Mouse (Mus musculus) CD4-positive, CD25-positive, alpha-beta regulatory T cell, adult 2 months (primary cell): Measurements from ENCODE around the gene Carns1.

Experiments
- DNase-seq: peaks from one replicate; pipeline ENCODE4 v3.0.0-alpha.2; 2012; ENCODE audit warnings: low read depth, low spot score

Gene Carns1

GRCm38 (mm10) chr19:4175368-4175947 lies at the start of gene Carns1:
TSS of gene Carns1 (minus strand) at chr19:4175479.
- no peak for DNase-seq

DNA sequence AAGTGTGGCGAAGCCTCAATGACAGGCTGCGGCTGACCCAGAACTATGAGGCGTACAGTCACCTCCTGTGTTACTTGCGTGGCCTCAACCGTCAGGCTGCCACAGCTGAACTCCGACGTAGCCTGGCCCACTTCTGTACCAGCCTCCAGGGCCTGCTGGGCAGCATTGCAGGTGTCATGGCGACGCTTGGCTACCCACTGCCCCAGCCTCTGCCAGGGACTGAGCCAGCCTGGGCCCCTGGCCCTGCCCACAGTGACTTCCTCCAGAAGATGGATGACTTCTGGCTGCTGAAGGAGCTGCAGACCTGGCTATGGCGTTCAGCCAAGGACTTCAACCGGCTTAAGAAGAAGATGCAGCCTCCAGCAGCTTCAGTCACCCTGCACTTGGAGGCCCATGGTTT lies 46.9 kb upstream of the Carns1 start:
- DNase-seq: no peak

DNA sequence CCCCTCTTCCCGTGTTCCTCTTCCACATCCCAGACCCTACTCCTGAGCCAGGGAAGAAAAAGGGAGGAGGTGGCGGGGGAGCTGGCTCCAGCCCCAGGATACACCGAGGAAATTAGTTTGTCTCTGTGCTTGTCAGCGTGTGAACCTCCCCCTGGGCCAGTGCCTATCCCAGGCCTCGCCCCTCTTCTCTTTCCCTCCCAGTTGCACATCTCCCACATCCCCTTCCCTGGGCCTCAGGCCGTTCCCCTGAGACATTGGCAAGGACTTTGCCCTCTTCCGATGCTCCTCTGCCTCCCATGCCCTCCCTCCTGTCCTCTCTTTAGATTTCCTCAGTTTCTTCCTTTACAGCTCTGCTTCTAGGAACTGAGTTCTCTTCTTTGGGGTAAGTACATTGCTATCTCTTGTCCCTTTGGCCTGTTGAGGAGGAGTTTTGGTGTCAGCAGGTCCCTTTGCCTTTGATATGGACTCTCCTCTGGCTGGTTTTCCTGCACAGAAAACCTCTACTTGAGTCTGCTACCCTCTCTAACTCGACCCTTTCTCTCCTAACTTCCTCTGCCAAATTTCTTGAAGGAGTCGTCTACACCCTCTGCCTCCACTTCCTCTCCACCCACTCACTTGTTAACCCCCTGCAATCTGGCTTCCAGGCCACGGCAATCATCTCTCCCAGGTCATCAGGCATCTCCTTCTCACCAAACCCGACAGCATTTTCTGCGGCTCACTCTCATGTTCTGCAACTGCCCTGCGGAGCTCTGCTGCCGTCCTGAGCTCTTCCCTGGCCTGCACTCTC lies 45.9 kb upstream of the Carns1 start:
- peak; percentile 41 for DNase-seq

DNA sequence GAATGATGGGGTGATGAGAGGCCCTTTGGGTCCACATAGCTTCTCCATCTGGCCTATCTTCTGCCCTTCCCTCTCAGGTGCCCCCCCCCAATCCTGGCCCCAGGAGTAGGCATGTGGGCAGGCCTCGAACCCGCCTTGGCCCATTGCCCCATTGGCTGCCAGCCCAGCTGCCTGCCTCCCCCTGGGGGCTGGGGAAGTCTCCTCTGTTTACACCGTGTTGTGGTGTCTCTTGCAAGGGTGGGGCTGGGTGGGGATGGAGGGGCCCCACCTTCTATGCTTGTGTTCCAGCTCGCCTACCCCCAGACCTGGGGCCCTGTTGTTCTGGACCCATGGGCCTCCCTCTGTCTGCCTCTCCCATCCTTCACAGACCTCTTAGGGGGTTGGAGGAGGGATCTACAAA lies 45.1 kb upstream of the Carns1 start:
- DNase-seq: no peak

DNA sequence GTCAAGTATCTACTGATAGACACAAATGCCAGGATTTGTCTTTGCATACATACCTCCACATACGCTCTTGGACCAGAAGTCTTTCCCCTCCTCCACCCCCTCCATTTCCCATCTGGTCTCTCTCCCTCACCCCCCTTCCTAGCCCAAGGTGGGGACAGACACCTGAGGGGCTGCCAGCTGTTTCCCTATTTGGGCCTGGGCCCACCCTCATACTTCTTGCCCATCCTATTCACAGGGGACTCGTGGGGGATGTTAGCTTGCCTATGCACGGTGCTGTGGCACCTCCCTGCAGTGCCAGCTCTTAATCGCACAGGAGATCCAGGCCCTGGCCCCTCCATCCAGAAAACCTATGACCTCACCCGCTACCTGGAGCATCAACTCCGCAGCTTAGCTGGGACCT lies 44.7 kb upstream of the Carns1 start:
- DNase-seq: no peak

- DNase-seq: peak; percentile 62
Measured at GRCm38 (mm10) chr19:4218784-4219183, 43.5 kb upstream of the Carns1 start.

- peak; percentile 21 for DNase-seq
Measured at GRCm38 (mm10) chr19:4218293-4218692, 43.0 kb upstream of the Carns1 start.

GRCm38 (mm10) chr19:4217855-4218254 lies 42.6 kb upstream of the Carns1 start:
- DNase-seq: no peak

- DNase-seq: peak; percentile 4
Measured at GRCm38 (mm10) chr19:4217140-4217539, 41.9 kb upstream of the Carns1 start.

- DNase-seq: peak; percentile 8
Measured at GRCm38 (mm10) chr19:4216041-4216685, 40.9 kb upstream of the Carns1 start.

DNA sequence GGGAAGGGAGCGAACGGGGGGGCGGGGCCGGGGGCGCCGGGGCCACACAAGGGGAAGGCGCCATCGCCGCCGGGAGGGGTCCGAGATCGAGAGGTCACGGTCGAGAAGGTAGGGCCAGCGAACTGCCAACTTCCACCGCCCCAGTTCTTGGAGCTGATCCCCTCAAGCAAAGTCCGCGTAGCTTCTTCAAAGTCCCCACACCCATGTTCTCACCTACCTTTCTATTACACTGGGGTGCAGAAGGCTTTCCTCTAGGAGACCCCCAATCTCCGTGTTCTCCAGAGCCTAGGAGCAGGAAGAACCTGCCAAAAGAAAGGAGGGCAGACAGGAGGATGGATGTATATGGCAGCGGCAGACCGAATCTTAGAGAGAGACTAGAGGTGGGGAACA lies 40.2 kb upstream of the Carns1 start:
- DNase-seq: no peak

DNA sequence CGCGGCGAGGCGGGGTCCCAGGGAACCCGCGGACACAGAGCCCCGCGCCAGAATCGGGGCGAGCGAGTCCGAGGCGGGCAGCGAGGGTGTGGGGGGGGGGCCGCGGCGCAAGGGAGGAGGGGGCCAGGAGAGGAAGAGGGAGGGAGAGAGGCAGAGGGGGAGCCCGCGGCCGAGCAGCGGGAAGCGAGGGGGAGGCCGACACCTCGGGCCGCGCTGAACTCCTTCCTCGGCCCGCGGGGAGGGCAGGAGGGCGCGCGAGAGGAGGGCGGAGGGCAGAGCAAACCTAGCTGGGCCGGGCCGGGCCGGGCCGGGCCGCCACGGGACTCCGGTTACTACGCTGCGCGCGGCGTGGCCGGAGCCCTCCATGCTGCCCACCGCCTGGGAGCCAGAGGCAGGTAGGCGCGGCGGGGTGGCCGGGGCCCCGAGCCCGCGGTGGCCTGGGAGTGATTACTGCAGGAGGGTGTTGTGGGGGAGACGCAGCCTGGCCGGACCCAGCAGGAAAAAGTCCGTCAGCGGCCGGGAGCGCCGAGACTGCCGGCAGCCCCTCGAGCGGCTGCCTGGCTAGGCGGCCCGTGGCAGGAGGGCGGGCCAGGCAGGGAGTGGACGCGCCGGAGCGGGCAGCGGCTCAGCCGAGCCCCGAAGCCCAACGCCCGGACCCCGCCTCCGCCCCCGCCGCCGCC lies 39.6 kb upstream of the Carns1 start:
- DNase-seq: peak; percentile 58

GRCm38 (mm10) chr19:4214071-4214770 lies 38.9 kb upstream of the Carns1 start, which contains the start of the genes Clcf1 and AC109138.7:
TSS of gene Clcf1 (plus strand) at chr19:4214238.
TSS of gene AC109138.7 (plus strand) at chr19:4214357.
- DNase-seq: peak; percentile 92

DNA sequence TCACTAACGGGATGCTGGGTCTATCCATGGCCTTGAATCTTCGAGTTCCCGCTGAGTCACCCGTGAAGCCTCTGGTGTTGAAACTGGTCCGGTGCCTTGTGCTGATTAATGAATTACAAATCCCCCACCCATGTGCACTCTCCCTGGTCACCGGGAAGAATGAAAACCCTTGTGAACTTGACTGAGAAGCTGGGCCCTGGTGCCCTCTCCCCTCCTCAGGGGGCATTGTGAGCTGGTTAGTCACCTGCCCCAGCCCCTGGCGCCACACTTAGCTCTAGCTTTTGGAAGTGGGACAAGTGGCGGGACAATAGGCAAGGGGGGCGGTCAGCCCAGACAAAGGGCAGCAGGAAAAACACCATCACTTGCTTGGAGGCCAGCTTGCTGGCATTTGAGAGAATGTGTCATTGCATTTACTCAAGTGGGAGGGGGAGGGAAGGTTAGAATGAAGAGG lies 38.3 kb upstream of the Carns1 start:
- peak; percentile 33 for DNase-seq

DNA sequence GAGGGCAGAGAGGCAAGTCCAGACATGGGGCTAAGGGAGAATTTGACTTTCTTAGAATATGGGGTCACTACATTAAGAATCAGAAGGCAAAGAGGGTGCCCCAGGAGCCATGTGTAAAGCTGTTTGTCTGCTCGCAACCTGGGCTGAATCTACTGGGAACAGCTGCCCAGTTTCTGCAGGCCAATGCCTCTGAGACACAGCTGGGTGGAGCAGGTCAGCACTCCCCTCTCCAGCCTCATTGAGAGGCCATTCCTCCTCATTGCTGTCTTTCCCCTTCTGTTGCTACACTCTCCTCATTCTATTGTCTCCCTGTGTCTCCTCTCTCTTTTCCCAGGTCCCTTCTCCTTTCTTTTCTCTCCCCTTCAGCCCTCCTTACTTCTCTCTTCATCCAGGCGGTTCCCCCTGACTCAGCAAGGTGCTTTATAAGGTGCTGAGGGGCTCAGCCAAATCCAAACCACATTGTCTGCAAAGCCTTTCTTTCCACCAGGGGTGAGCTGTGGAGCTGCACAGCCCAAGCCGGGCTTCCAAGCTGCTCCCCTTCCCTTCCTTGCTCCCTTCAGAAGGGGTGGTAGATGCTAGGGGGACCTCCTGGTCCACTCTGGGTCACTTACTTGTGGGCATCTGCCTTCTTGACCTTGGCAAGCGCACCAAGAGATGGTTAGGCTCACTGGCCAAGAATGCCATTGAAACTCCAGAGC lies 36.8 kb upstream of the Carns1 start:
- DNase-seq: peak; percentile 7

GRCm38 (mm10) chr19:4208563-4208962 lies 33.3 kb upstream of the Carns1 start:
- DNase-seq: no peak

DNA sequence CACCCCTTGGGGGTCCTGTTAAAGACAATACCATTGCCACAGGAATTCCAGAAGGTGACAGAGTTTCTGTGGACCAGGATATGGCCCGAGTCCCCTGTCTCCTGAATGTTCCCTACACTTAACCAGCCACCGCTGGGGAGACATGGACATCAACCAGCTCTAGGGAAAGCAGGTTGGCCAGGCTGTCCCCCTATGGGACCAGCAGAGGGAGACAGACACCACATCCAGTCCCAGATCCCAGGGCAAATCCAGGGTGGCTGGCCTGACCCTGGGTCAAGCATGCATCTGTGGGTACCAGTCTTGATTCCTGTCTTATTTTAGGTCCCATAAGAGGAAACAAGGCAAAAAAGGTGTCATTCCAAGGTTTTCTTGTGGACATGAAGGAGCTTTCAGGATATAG lies 31.7 kb upstream of the Carns1 start:
- peak; percentile 80 for DNase-seq

- DNase-seq: peak; percentile 50
Measured at GRCm38 (mm10) chr19:4204889-4205288, 29.6 kb upstream of the Carns1 start.

DNA sequence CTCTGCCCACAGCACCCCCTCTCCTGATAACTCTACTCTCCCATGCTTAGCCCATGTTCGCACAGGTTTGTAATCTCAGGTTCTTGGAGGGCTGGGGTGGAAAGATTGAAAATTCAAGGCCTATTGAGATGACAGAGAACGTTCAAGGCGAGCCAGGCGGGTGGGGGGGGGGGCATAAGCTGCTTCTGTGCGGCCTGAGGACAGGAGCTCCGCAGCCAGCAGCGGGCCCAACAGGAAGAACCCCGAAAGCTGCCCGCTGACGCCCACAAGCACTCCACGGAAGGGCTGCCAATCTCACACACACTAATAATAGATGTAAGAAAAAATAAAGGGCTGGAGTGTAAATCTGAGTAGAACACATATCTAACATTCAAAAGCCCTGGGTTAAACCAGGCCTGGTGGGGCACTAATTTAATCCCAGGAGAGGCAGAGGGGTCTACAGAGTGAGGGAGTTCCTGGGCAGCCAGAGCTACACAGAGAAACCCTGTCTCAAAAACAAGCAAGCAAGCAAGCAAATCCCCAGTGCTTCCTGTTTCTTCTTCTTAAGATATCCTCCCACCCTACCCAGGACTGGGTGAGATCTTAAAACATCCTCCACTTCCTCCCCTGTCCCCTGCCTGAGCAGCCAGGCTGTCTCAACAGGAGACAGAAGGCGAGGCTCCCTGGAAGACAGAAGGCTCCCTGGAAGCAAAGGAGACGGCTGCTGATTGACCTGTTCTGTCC lies 28.5 kb upstream of the Carns1 start:
- DNase-seq: peak; percentile 67

DNA sequence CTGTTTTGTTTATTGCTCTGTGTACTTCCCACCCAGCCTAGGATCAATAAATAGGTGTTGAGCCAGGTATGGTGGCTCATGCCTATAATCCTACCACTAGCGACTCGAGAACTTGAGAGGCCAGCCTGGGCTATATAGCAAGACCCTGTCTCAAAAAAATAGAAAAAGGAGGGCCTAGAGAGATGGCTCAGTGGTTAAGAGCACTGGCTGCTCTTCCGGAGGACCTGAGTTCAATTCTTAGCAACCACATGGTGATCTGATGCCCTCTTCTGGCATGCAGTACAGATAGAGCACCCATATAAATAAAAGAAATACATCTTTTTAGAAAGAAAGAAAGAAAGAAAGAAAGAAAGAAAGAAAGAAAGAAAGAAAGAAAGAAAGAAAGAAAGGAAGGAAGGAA lies 27.9 kb upstream of the Carns1 start:
- peak; percentile 76 for DNase-seq
